Mouse (Mus musculus): ENCODE measurements at regions not wholly inside any gene's neighbourhood (a gene's known extent, or its start where the extent isn't known, plus 50 kb on each side); places are given as distances from the start of the nearest gene placed in this dataset.
"Not testable (repeated sequence)": the region's sequence is repeated elsewhere in the genome, so short reads cannot be mapped to it uniquely, and the experiment has no call there.

DNA sequence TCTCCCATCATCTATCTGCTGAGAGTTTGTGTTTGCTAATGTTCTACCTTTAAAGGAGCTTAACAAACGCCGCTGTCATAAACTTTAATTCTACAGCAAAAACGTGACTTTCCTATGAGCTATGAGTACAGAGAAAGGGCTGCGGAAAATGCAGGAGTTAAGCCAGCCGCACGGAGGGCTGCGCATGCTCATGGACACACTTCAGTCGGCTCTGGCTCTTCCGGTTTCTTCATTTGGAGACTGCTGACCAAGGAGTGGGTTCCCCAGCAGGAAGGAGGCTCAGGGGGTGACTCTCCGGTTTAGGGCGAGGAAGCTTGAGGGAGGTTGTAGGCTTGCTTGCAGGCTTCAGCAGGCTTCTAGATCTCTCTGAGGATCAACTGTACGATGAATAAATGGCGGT, 59.3 kb downstream of the Sox2 start:
- Histone ChIP-seq H3K27me3 (ENCODE audit: control insufficient read depth, insufficient read depth, low read length) (no peaks in the 10 kb centered on the region), H3K9me3 (ENCODE audit: control insufficient read depth, low read length) (no peaks in the 10 kb centered on the region), H3K4me2 (replicated peaks; ENCODE audit: low read depth, low read length) (no peak overlapping the region), H3K9ac (ENCODE audit: low read depth, low read length) (no peak overlapping the region), H3K4me1 (ENCODE audit: control insufficient read depth, insufficient read depth, low read length) (no peaks in the 10 kb centered on the region), H3K4me3 (ENCODE audit: low read length) (no peak overlapping the region), H3K36me3 (ENCODE audit: control insufficient read depth, insufficient read depth, low read length) (no peaks in the 10 kb centered on the region), H3K27ac (ENCODE audit: low read depth, low read length) (no peak overlapping the region)
- WGBS: 76% methylated on average over 13 of the region's 13 CpGs
- ATAC-seq (ENCODE audit: low FRiP score, low TSS enrichment): no peak

DNA sequence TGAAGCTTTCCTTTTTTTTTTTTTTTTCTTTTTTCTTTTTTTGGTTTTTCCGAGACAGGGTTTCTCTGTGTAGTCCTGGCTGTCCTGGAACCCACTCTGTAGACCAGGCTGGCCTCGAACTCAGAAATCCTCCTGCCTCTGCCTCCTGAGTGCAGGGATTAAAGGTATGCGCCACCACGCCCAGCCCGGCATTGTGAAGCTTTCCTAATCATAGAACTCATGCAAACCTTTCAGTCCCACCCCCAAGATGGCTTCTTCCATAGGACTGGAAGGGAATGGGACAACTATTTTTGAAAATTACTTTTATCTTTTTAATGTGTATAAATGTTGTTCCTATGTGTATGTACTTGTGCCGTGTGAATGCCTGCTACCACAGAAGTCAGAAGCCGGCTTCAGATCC, 61.9 kb downstream of the Sox2 start:
- H3K27ac ChIP-seq (ENCODE audit: low read depth, low read length); H3K4me2 ChIP-seq (replicated peaks; ENCODE audit: low read depth, low read length); H3K27me3 ChIP-seq (ENCODE audit: control insufficient read depth, insufficient read depth, low read length); H3K4me1 ChIP-seq (ENCODE audit: control insufficient read depth, insufficient read depth, low read length); H3K4me3 ChIP-seq (ENCODE audit: low read length); H3K36me3 ChIP-seq (ENCODE audit: control insufficient read depth, insufficient read depth, low read length); ATAC-seq (ENCODE audit: low FRiP score, low TSS enrichment); H3K9ac ChIP-seq (ENCODE audit: low read depth, low read length); H3K9me3 ChIP-seq (ENCODE audit: control insufficient read depth, low read length): not testable (repeated sequence)
- 95% methylated on average over 7 of the region's 7 CpGs for WGBS

DNA sequence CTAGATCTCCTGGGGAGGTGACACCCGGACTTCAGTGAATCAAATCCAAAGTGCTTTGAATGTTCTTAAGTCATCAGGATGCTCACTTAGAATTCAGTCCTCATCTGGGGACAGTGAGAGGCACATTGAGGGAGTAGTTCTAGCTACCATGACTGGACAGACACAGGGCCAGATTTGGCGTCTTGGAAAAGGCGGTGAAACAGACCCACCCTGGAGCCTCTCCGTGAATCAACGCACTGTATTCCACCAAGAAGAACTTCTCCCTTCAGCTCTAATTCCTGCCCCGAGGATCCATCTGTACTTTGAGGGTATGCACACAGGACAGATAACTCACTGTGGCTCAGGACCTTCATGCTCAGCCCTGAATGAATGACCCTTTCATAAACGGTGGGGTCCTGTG, 72.3 kb downstream of the Sox2 start:
- ATAC-seq (ENCODE audit: low FRiP score, low TSS enrichment): no peak
- H3K27me3 ChIP-seq (ENCODE audit: control insufficient read depth, insufficient read depth, low read length): no peaks in the 10 kb centered on the region
- H3K9me3 ChIP-seq (ENCODE audit: control insufficient read depth, low read length): no peaks in the 10 kb centered on the region
- H3K36me3 ChIP-seq (ENCODE audit: control insufficient read depth, insufficient read depth, low read length): no peaks in the 10 kb centered on the region
- H3K27ac ChIP-seq (ENCODE audit: low read depth, low read length): no peak overlapping the region
- WGBS: 88% methylated on average over 7 of the region's 7 CpGs
- H3K4me1 ChIP-seq (ENCODE audit: control insufficient read depth, insufficient read depth, low read length): no peaks in the 10 kb centered on the region
- no peak overlapping the region for H3K4me2 ChIP-seq (replicated peaks; ENCODE audit: low read depth, low read length)
- no peak overlapping the region for H3K4me3 ChIP-seq (ENCODE audit: low read length)
- no peak overlapping the region for H3K9ac ChIP-seq (ENCODE audit: low read depth, low read length)

DNA sequence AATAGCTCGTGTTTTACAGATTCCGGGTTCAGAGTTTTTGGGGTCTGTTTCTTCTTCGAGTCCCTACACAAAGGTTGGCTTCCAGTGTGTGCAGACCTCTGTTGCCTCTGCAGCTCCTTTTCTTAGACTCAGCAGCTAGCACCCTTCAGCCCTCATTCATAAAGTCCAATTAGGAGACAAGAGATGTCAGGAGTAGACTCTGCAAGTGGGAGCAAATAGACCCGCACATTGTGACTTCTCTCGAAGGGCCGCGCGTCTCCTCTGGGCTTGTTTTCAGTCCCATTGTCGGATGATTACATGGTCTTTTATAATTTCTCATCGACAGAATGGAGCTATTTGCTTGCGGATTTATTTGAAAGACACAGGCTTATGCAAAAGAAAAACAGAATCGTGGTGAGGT, 76.8 kb downstream of the Sox2 start:
- H3K27ac ChIP-seq (ENCODE audit: low read depth, low read length): no peak overlapping the region
- no peaks in the 10 kb centered on the region for H3K4me1 ChIP-seq (ENCODE audit: control insufficient read depth, insufficient read depth, low read length)
- no peak overlapping the region for H3K4me2 ChIP-seq (replicated peaks; ENCODE audit: low read depth, low read length)
- no peak overlapping the region for H3K4me3 ChIP-seq (ENCODE audit: low read length)
- 83% methylated on average over 12 of the region's 12 CpGs for WGBS
- H3K9ac ChIP-seq (ENCODE audit: low read depth, low read length): no peak overlapping the region
- no peaks in the 10 kb centered on the region for H3K36me3 ChIP-seq (ENCODE audit: control insufficient read depth, insufficient read depth, low read length)
- ATAC-seq (ENCODE audit: low FRiP score, low TSS enrichment): no peak
- no peaks in the 10 kb centered on the region for H3K9me3 ChIP-seq (ENCODE audit: control insufficient read depth, low read length)
- no peaks in the 10 kb centered on the region for H3K27me3 ChIP-seq (ENCODE audit: control insufficient read depth, insufficient read depth, low read length)

DNA sequence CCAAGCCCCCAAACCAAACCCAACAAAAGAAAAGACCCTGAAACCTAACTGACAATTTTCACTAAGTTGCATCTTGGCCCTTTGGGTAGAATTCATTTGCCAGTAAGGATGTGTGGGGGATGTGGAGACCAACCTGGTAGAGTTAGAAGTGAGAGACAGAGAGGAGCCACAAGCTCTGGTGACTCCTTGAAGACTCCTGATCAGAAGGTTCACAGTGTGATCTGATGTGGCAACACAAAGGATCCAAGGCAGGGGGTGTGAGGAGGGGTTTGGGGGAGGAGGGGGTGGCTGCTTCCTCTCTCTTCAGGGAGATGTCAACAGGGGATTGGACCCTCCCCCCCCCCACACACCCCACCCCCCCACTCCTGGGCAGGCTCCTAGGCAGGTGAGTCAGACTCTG, 78.1 kb downstream of the Sox2 start:
- H3K4me3 ChIP-seq (ENCODE audit: low read length): no peak overlapping the region
- H3K9me3 ChIP-seq (ENCODE audit: control insufficient read depth, low read length): no peaks in the 10 kb centered on the region
- no peaks in the 10 kb centered on the region for H3K36me3 ChIP-seq (ENCODE audit: control insufficient read depth, insufficient read depth, low read length)
- no peak overlapping the region for H3K9ac ChIP-seq (ENCODE audit: low read depth, low read length)
- ATAC-seq (ENCODE audit: low FRiP score, low TSS enrichment): no peak
- H3K4me2 ChIP-seq (replicated peaks; ENCODE audit: low read depth, low read length): no peak overlapping the region
- H3K27me3 ChIP-seq (ENCODE audit: control insufficient read depth, insufficient read depth, low read length): no peaks in the 10 kb centered on the region
- no peaks in the 10 kb centered on the region for H3K4me1 ChIP-seq (ENCODE audit: control insufficient read depth, insufficient read depth, low read length)
- no peak overlapping the region for H3K27ac ChIP-seq (ENCODE audit: low read depth, low read length)

DNA sequence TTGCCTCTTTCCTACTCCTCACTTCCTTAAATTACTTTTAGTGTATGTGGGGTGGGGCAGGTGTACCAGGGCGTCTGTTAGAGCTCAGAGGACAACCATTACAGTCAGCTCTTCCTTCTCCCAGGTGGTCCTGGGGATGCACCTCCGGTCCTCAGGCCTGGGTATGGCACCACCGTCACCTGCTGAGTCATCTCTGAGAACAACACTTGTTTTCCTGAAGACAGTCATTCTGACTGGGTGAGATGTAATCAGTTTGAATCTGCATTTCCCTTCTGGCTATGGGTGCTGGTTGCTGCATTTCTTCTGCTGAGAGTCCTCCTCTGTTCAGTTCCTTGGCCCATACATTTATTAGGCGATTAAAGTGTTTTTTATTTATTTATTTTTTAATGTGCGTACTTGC, 84.8 kb downstream of the Sox2 start:
- ATAC-seq (ENCODE audit: low FRiP score, low TSS enrichment): no peak
- WGBS: 86% methylated on average over 5 of the region's 5 CpGs
- Histone ChIP-seq H3K27me3 (ENCODE audit: control insufficient read depth, insufficient read depth, low read length) (no peaks in the 10 kb centered on the region), H3K9me3 (ENCODE audit: control insufficient read depth, low read length) (no peaks in the 10 kb centered on the region), H3K4me3 (ENCODE audit: low read length) (no peak overlapping the region), H3K27ac (ENCODE audit: low read depth, low read length) (no peak overlapping the region), H3K4me2 (replicated peaks; ENCODE audit: low read depth, low read length) (no peak overlapping the region), H3K9ac (ENCODE audit: low read depth, low read length) (no peak overlapping the region), H3K36me3 (ENCODE audit: control insufficient read depth, insufficient read depth, low read length) (no peaks in the 10 kb centered on the region), H3K4me1 (ENCODE audit: control insufficient read depth, insufficient read depth, low read length) (no peaks in the 10 kb centered on the region)

DNA sequence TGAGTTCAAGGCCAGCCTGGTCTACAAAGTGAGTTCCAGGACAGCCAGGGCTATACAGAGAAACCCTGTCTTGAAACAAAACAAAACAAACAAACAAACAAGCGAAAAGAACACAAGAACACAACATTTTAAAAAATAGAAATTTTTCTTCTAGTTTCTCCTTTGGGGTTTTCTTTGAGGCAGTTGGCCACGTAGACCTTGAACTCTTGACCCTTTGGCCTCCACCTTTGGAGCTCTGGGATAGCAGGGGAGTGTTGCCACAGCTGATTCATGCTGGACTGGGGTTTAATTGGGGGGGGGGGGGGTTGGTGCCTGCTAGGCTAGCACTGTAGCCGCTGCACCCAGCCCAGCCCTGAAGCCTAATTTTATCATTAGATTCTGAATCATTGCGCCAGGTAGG, 87.8 kb downstream of the Sox2 start:
- H3K4me3 ChIP-seq (ENCODE audit: low read length): no peak overlapping the region
- H3K27me3 ChIP-seq (ENCODE audit: control insufficient read depth, insufficient read depth, low read length): no peaks in the 10 kb centered on the region
- H3K27ac ChIP-seq (ENCODE audit: low read depth, low read length): no peak overlapping the region
- H3K36me3 ChIP-seq (ENCODE audit: control insufficient read depth, insufficient read depth, low read length): no peaks in the 10 kb centered on the region
- H3K4me2 ChIP-seq (replicated peaks; ENCODE audit: low read depth, low read length): no peak overlapping the region
- H3K9me3 ChIP-seq (ENCODE audit: control insufficient read depth, low read length): no peaks in the 10 kb centered on the region
- H3K4me1 ChIP-seq (ENCODE audit: control insufficient read depth, insufficient read depth, low read length): no peaks in the 10 kb centered on the region
- 88% methylated on average over 4 of the region's 4 CpGs for WGBS
- ATAC-seq (ENCODE audit: low FRiP score, low TSS enrichment): no peak
- H3K9ac ChIP-seq (ENCODE audit: low read depth, low read length): no peak overlapping the region

DNA sequence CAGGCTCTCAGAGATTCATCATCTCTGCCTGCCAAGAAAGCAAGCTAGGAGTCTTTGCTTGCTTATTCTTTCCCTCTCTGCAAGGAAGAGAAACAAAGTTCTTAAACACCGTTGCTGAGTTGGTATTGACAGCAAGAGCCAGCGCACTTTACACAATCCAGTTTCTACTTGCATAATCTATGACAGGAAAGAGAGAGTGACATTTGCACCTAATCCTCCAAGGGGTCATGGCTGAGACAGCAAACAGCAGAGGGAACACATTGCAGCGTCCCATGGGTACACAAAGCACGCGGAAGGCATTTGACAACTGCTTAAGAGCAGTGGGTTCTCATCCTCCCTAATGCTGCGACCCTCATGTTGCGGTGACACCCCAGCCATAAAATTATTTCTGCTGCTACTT, 88.7 kb downstream of the Sox2 start:
- Histone ChIP-seq H3K27me3 (ENCODE audit: control insufficient read depth, insufficient read depth, low read length) (no peaks in the 10 kb centered on the region), H3K4me1 (ENCODE audit: control insufficient read depth, insufficient read depth, low read length) (no peaks in the 10 kb centered on the region), H3K9ac (ENCODE audit: low read depth, low read length) (no peak overlapping the region), H3K36me3 (ENCODE audit: control insufficient read depth, insufficient read depth, low read length) (no peaks in the 10 kb centered on the region), H3K27ac (ENCODE audit: low read depth, low read length) (no peak overlapping the region), H3K9me3 (ENCODE audit: control insufficient read depth, low read length) (no peaks in the 10 kb centered on the region), H3K4me2 (replicated peaks; ENCODE audit: low read depth, low read length) (no peak overlapping the region), H3K4me3 (ENCODE audit: low read length) (no peak overlapping the region)
- no peak for ATAC-seq (ENCODE audit: low FRiP score, low TSS enrichment)
- WGBS: 44% methylated on average over 7 of the region's 7 CpGs

DNA sequence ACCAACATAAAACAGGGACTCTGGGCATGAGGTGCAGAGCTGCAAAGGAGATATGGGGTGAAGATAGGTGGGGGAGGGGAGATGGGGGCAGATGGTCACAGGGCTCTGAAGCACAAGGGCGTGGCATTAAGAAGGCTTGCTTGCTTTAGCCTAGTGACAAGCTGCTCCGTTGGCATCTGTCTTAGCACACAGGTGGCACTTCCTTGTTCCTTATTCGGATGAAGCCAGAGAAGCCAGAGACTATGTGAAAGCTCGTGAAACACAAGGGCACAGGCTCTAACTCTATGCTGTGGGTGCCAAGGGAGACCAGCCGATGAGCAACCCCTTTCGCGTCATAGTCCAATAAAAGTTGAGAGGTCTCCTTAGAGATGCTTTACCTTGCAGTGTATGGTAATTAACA, 89.5 kb downstream of the Sox2 start:
- ATAC-seq (ENCODE audit: low FRiP score, low TSS enrichment): no peak
- Histone ChIP-seq H3K4me3 (ENCODE audit: low read length) (no peak overlapping the region), H3K36me3 (ENCODE audit: control insufficient read depth, insufficient read depth, low read length) (no peaks in the 10 kb centered on the region), H3K9ac (ENCODE audit: low read depth, low read length) (no peak overlapping the region), H3K27ac (ENCODE audit: low read depth, low read length) (no peak overlapping the region), H3K9me3 (ENCODE audit: control insufficient read depth, low read length) (no peaks in the 10 kb centered on the region), H3K27me3 (ENCODE audit: control insufficient read depth, insufficient read depth, low read length) (no peaks in the 10 kb centered on the region), H3K4me1 (ENCODE audit: control insufficient read depth, insufficient read depth, low read length) (no peaks in the 10 kb centered on the region), H3K4me2 (replicated peaks; ENCODE audit: low read depth, low read length) (no peak overlapping the region)
- WGBS: 81% methylated on average over 7 of the region's 7 CpGs

DNA sequence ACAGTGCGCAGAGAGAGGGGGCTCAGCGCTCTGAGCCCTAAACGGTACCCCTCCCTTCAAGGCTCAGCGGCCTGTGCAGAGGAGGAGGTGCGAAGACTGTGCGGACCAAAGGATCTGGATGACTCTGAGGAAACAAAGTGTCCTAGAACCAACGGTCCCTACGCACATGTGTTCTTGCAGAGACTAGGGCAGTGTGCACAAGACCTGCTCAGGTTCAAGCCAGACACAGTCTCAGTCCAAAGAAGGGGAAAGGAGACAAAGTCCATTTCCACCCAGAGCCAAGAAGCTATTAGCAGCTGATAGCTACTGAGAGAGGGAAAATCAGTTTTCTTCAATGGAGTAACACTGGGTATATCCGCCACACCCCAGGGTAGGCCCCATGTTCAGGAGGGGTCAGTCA, 89.9 kb downstream of the Sox2 start:
- ATAC-seq (ENCODE audit: low FRiP score, low TSS enrichment): no peak
- Histone ChIP-seq H3K27me3 (ENCODE audit: control insufficient read depth, insufficient read depth, low read length) (no peaks in the 10 kb centered on the region), H3K36me3 (ENCODE audit: control insufficient read depth, insufficient read depth, low read length) (no peaks in the 10 kb centered on the region), H3K4me2 (replicated peaks; ENCODE audit: low read depth, low read length) (no peak overlapping the region), H3K9ac (ENCODE audit: low read depth, low read length) (no peak overlapping the region), H3K4me3 (ENCODE audit: low read length) (no peak overlapping the region), H3K9me3 (ENCODE audit: control insufficient read depth, low read length) (no peaks in the 10 kb centered on the region), H3K4me1 (ENCODE audit: control insufficient read depth, insufficient read depth, low read length) (no peaks in the 10 kb centered on the region), H3K27ac (ENCODE audit: low read depth, low read length) (no peak overlapping the region)
- WGBS: 80% methylated on average over 9 of the region's 9 CpGs

Data from kidney, embryonic 14.5 days (tissue).